Mouse (Mus musculus) bone marrow macrophage, adult 2 months (primary cell): Measurements from ENCODE around the gene Aco2.

Source experiments
- CTCF ChIP-seq: IDR thresholded peaks from 2 replicates; pipeline ENCODE4 v1.5.1; 2012; ENCODE audit warnings: low read depth, mild to moderate bottlenecking, low read length, moderate library complexity
- POLR2A ChIP-seq: IDR thresholded peaks from 2 replicates; pipeline ENCODE4 v1.6.1; 2012; ENCODE audit warnings: mild to moderate bottlenecking, low read depth, low read length, borderline replicate concordance

- TF ChIP-seq CTCF (no peak), POLR2A (no peak)
These were observed 67.1 kb downstream of the Aco2 start for GRCm38 (mm10) chr15:81939157-81939715.
